Mouse (Mus musculus): ENCODE data around the gene Cblb. TPM values are rescaled to one million over a fixed set of nuclear protein-coding genes. Genes with fewer than 3 reads are reported as not detected.

Cblb gene
- polyA plus RNA-seq, 1 experiment = 9.4 TPM

GRCm38 (mm10) chr16:52036295-52036694, 5.3 kb downstream of the Cblb start:
- DNase-seq (ENCODE audit: extremely low spot score in 1 of 2, low spot score in 1 of 2) = no peak

- DNase-seq (ENCODE audit: extremely low spot score in 1 of 2, low spot score in 1 of 2) = no peak
Measured at GRCm38 (mm10) chr16:52038283-52038682, 7.3 kb downstream of the Cblb start.

- no peak for DNase-seq (ENCODE audit: extremely low spot score in 1 of 2, low spot score in 1 of 2)
Measured at GRCm38 (mm10) chr16:52038821-52039220, 7.8 kb downstream of the Cblb start.

GRCm38 (mm10) chr16:52040937-52041336, 9.9 kb downstream of the Cblb start:
- DNase-seq (ENCODE audit: extremely low spot score in 1 of 2, low spot score in 1 of 2) = no peak

- DNase-seq (ENCODE audit: extremely low spot score in 1 of 2, low spot score in 1 of 2) = no peak
Measured at GRCm38 (mm10) chr16:52042667-52043379, 11.8 kb downstream of the Cblb start.

- no peak for DNase-seq (ENCODE audit: extremely low spot score in 1 of 2, low spot score in 1 of 2)
Measured at GRCm38 (mm10) chr16:52043380-52044117, 12.5 kb downstream of the Cblb start.

- no peak for DNase-seq (ENCODE audit: extremely low spot score in 1 of 2, low spot score in 1 of 2)
Measured at GRCm38 (mm10) chr16:52044518-52044917, 13.5 kb downstream of the Cblb start.

- no peak for DNase-seq (ENCODE audit: extremely low spot score in 1 of 2, low spot score in 1 of 2)
Measured at GRCm38 (mm10) chr16:52044985-52045384, 14.0 kb downstream of the Cblb start.

- DNase-seq (ENCODE audit: extremely low spot score in 1 of 2, low spot score in 1 of 2) = no peak
Measured at GRCm38 (mm10) chr16:52046464-52046863, 15.4 kb downstream of the Cblb start.

GRCm38 (mm10) chr16:52051106-52051505, 20.1 kb downstream of the Cblb start:
- DNase-seq (ENCODE audit: extremely low spot score in 1 of 2, low spot score in 1 of 2) = no peak

- no peak for DNase-seq (ENCODE audit: extremely low spot score in 1 of 2, low spot score in 1 of 2)
Measured at GRCm38 (mm10) chr16:52052734-52053133, 21.7 kb downstream of the Cblb start.

GRCm38 (mm10) chr16:52055236-52055635, 24.2 kb downstream of the Cblb start:
- DNase-seq (ENCODE audit: extremely low spot score in 1 of 2, low spot score in 1 of 2) = no peak

- no peak for DNase-seq (ENCODE audit: extremely low spot score in 1 of 2, low spot score in 1 of 2)
Measured at GRCm38 (mm10) chr16:52056164-52056563, 25.1 kb downstream of the Cblb start.

- no peak for DNase-seq (ENCODE audit: extremely low spot score in 1 of 2, low spot score in 1 of 2)
Measured at GRCm38 (mm10) chr16:52057335-52057734, 26.3 kb downstream of the Cblb start.

- no peak for DNase-seq (ENCODE audit: extremely low spot score in 1 of 2, low spot score in 1 of 2)
Measured at GRCm38 (mm10) chr16:52059535-52059934, 28.5 kb downstream of the Cblb start.

- peak; percentile 21 to 52 for DNase-seq (ENCODE audit: extremely low spot score in 1 of 2, low spot score in 1 of 2)
Measured at GRCm38 (mm10) chr16:52060100-52060719, 29.2 kb downstream of the Cblb start.

GRCm38 (mm10) chr16:52061015-52061481, 30.0 kb downstream of the Cblb start:
- peak in 1 of 2 experiments; percentile 41 for DNase-seq (ENCODE audit: extremely low spot score in 1 of 2, low spot score in 1 of 2)

GRCm38 (mm10) chr16:52064309-52065105, 33.5 kb downstream of the Cblb start:
- no peak for DNase-seq (ENCODE audit: extremely low spot score in 1 of 2, low spot score in 1 of 2)

GRCm38 (mm10) chr16:52067632-52068516, 36.8 kb downstream of the Cblb start:
- DNase-seq (ENCODE audit: extremely low spot score in 1 of 2, low spot score in 1 of 2) = no peak

GRCm38 (mm10) chr16:52068517-52068874, 37.5 kb downstream of the Cblb start:
- DNase-seq (ENCODE audit: extremely low spot score in 1 of 2, low spot score in 1 of 2) = no peak
